ENCODE assay signal across 10 mouse cellular contexts in the genomic region with DNA sequence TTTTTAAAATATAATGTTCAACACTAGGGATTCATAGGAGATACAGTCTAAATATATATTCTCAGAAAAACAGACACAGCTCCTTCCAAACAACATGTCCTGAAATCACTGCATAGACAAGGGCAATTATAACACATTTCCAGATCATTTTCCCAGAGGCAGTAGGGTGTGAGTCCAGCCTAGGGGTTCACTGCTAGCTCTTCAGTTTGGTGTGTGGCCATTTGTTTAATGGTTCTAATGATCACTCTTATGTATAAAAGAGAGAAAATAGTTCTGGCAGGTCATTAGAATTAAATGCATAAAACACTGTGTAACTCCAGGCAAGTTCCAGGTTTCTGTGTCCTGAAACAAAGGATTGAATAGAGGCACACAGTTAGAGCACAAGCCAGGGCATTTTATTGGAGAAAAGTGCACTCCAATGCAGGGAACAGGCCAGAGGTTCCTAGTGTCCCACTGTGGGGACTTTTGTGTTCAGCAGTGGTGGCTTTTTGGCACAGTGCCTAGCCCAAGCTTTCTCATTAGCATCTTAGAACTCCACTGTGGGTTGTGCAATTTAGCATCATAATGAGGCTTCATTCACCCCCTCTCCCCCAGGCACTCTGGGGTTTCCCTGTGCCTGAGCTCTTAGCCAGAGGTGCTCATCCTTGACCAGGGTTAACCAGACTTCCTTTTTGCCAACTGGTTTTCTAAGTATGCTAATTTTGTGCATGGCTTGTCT. TPM values are rescaled to one million over a fixed set of nuclear protein-coding genes. Genes with fewer than 3 reads are reported as not detected.
DNase-seq lines count a peak whose midpoint lies in the region; ATAC-seq and TF ChIP-seq lines count a peak whose summit lies in the region.
"Had no signal": no experiment of that assay in that cellular context is flagged by ENCODE, and none has a peak within 500 bp of the region (broad histone marks: within the 10 kb centered on the region; RNA-seq: fewer than 3 reads in every experiment).

No protein-coding gene starts in this region.

- ATAC-seq in embryonic facial prominence, embryonic 11.5 days (replicated peaks; ENCODE audit: insufficient number of reproducible peaks, low FRiP score, low TSS enrichment, low read depth) = peak; percentile 68
- peak; percentile 84 for ATAC-seq in hindbrain, postnatal 0 days
- peak; percentile 97 for ATAC-seq in midbrain, embryonic 13.5 days
- ATAC-seq in inflammation-experienced regulatory T-cells, adult 6 months = no peak
- ATAC-seq: liver, postnatal 0 days had no signal

- no peak for TF ChIP-seq CTCF in hindbrain, postnatal 0 days (IDR thresholded peaks at IDR 0.05; ENCODE audit: low read depth)

- H3K36me3 ChIP-seq in embryonic facial prominence, embryonic 11.5 days (replicated peaks; ENCODE audit: control insufficient read depth, insufficient read depth, low read depth, low read length) = no peaks in the 10 kb centered on the region
- H3K36me3 ChIP-seq in embryonic facial prominence, embryonic 10.5 days (replicated peaks) = no peaks in the 10 kb centered on the region
- H3K36me3 ChIP-seq in hindbrain, postnatal 0 days (ENCODE audit: insufficient read depth, low read length) = no peaks in the 10 kb centered on the region
- no peaks in the 10 kb centered on the region for H3K36me3 ChIP-seq in midbrain, embryonic 13.5 days

- no peaks in the 10 kb centered on the region for H3K9me3 ChIP-seq in embryonic facial prominence, embryonic 11.5 days (replicated peaks; ENCODE audit: control insufficient read depth, low read length)
- H3K9me3 ChIP-seq in embryonic facial prominence, embryonic 10.5 days = no peaks in the 10 kb centered on the region
- no peaks in the 10 kb centered on the region for H3K9me3 ChIP-seq in hindbrain, postnatal 0 days (ENCODE audit: low read length)
- no peaks in the 10 kb centered on the region for H3K9me3 ChIP-seq in midbrain, embryonic 13.5 days

- H3K4me2 ChIP-seq in embryonic facial prominence, embryonic 11.5 days (ENCODE audit: low read depth, low read length) = no peak overlapping the region
- H3K4me2 ChIP-seq in hindbrain, postnatal 0 days (ENCODE audit: low read depth, low read length) = no peak overlapping the region
- no peak overlapping the region for H3K4me2 ChIP-seq in midbrain, embryonic 13.5 days (replicated peaks)

- no peaks in the 10 kb centered on the region for H3K27me3 ChIP-seq in embryonic facial prominence, embryonic 11.5 days (ENCODE audit: control insufficient read depth, insufficient read depth, low read length)
- H3K27me3 ChIP-seq in embryonic facial prominence, embryonic 10.5 days (replicated peaks; ENCODE audit: low read depth, poor library complexity, severe bottlenecking) = no peaks in the 10 kb centered on the region
- no peaks in the 10 kb centered on the region for H3K27me3 ChIP-seq in hindbrain, postnatal 0 days (ENCODE audit: insufficient read depth, low read length)
- H3K27me3 ChIP-seq in midbrain, embryonic 13.5 days = no peaks in the 10 kb centered on the region

- H3K9ac ChIP-seq in embryonic facial prominence, embryonic 11.5 days (replicated peaks; ENCODE audit: low read length) = no peak overlapping the region
- H3K9ac ChIP-seq in hindbrain, postnatal 0 days (replicated peaks; ENCODE audit: low read length) = no peak overlapping the region
- no peak overlapping the region for H3K9ac ChIP-seq in midbrain, embryonic 13.5 days (replicated peaks)
- H3K9ac ChIP-seq: liver, postnatal 0 days had no signal

- H3K4me3 ChIP-seq in embryonic facial prominence, embryonic 11.5 days (ENCODE audit: low read depth, low read length) = no peak overlapping the region
- no peak overlapping the region for H3K4me3 ChIP-seq in embryonic facial prominence, embryonic 10.5 days
- no peak overlapping the region for H3K4me3 ChIP-seq in hindbrain, postnatal 0 days (ENCODE audit: low read length)
- no peak overlapping the region for H3K4me3 ChIP-seq in midbrain, embryonic 13.5 days (replicated peaks)

- DNase-seq in embryonic facial prominence, embryonic 11.5 days (ENCODE audit: low spot score) = peak; percentile 27
- DNase-seq in embryonic facial prominence, embryonic 10.5 days (ENCODE audit: low spot score) = no peak
- peak; percentile 28 to 41 for DNase-seq in cerebellum, postnatal 10 days
- DNase-seq in hindbrain, postnatal 0 days (ENCODE audit: low spot score) = peak; percentile 74
- DNase-seq in adrenal gland, adult 2 months = no peak
- DNase-seq in spleen, adult 12 weeks (ENCODE audit: low spot score) = no peak
- DNase-seq: heart, postnatal 14 days; liver, postnatal 0 days had no signal

- H3K4me1 ChIP-seq in embryonic facial prominence, embryonic 11.5 days (ENCODE audit: control insufficient read depth, insufficient read depth, low read length) = no peaks in the 10 kb centered on the region
- H3K4me1 ChIP-seq in embryonic facial prominence, embryonic 10.5 days = no peaks in the 10 kb centered on the region
- no peaks in the 10 kb centered on the region for H3K4me1 ChIP-seq in hindbrain, postnatal 0 days (ENCODE audit: insufficient read depth, low read length)
- peaks cover 6% of the 10 kb centered on the region; the same call in 1 of the 2 replicates for H3K4me1 ChIP-seq in midbrain, embryonic 13.5 days (replicated peaks)

- no peak overlapping the region for H3K27ac ChIP-seq in embryonic facial prominence, embryonic 11.5 days (replicated peaks; ENCODE audit: low read depth, low read length)
- H3K27ac ChIP-seq in embryonic facial prominence, embryonic 10.5 days (replicated peaks) = no peak overlapping the region
- H3K27ac ChIP-seq in hindbrain, postnatal 0 days = no peak overlapping the region
- H3K27ac ChIP-seq in midbrain, embryonic 13.5 days = no peak overlapping the region

RNA-seq across cellular contexts. Expression of a gene that starts 10.8 kb away (rescaled TPM):
- not detected in 2 replicates for polyA plus RNA-seq in embryonic facial prominence, embryonic 11.5 days (2014; fragmentation: Nextera tagmentation; extraction: Ambion mirVana)
- polyA plus RNA-seq in embryonic facial prominence, embryonic 10.5 days (2016; fragmentation: Nextera tagmentation; extraction: Ambion mirVana) = not detected in 2 replicates
- total RNA-seq in hindbrain, postnatal 0 days (2014; rRNA removed) = not detected in 2 replicates
- not detected in 2 replicates for polyA plus RNA-seq in hindbrain, postnatal 0 days (2015; fragmentation: Nextera tagmentation; extraction: Ambion mirVana)
- not detected in 2 replicates for polyA plus RNA-seq in midbrain, embryonic 13.5 days (2015; fragmentation: Nextera tagmentation; extraction: Ambion mirVana)
- total RNA-seq in adrenal gland, adult 2 months (2021) = not detected
- not detected in 2 replicates for polyA plus RNA-seq in adrenal gland, adult 2 months (2012; rRNA removed)
- not detected for polyA plus RNA-seq in inflammation-experienced regulatory T-cells, adult 6 months (2017; shearing (Covaris generic))
- total RNA-seq: heart, postnatal 14 days had no signal
- polyA plus RNA-seq: liver, postnatal 0 days had no signal

RNA-seq across cellular contexts. Expression of a gene that starts 11.0 kb away (rescaled TPM):
- not detected in 2 replicates for polyA plus RNA-seq in embryonic facial prominence, embryonic 11.5 days (2014; fragmentation: Nextera tagmentation; extraction: Ambion mirVana)
- not detected in 2 replicates for polyA plus RNA-seq in embryonic facial prominence, embryonic 10.5 days (2016; fragmentation: Nextera tagmentation; extraction: Ambion mirVana)
- total RNA-seq in hindbrain, postnatal 0 days (2014; rRNA removed) = not detected in 2 replicates
- not detected in 2 replicates for polyA plus RNA-seq in hindbrain, postnatal 0 days (2015; fragmentation: Nextera tagmentation; extraction: Ambion mirVana)
- 0.17 TPM in 1 of 2 replicates, not detected in the other for polyA plus RNA-seq in midbrain, embryonic 13.5 days (2015; fragmentation: Nextera tagmentation; extraction: Ambion mirVana)
- not detected for total RNA-seq in adrenal gland, adult 2 months (2021)
- 0.16 and 0.20 TPM in 2 replicates for polyA plus RNA-seq in adrenal gland, adult 2 months (2012; rRNA removed)
- polyA plus RNA-seq in inflammation-experienced regulatory T-cells, adult 6 months (2017; shearing (Covaris generic)) = not detected
- total RNA-seq: heart, postnatal 14 days had no signal

RNA-seq across cellular contexts. Expression of a gene that starts 57.3 kb away (rescaled TPM):
- not detected in 2 replicates for polyA plus RNA-seq in embryonic facial prominence, embryonic 11.5 days (2014; fragmentation: Nextera tagmentation; extraction: Ambion mirVana)
- polyA plus RNA-seq in embryonic facial prominence, embryonic 10.5 days (2016; fragmentation: Nextera tagmentation; extraction: Ambion mirVana) = not detected in 2 replicates
- 0.83 TPM in 1 of 2 replicates, not detected in the other for total RNA-seq in hindbrain, postnatal 0 days (2014; rRNA removed)
- polyA plus RNA-seq in hindbrain, postnatal 0 days (2015; fragmentation: Nextera tagmentation; extraction: Ambion mirVana) = 0.11 TPM in 1 of 2 replicates, not detected in the other
- not detected in 2 replicates for polyA plus RNA-seq in midbrain, embryonic 13.5 days (2015; fragmentation: Nextera tagmentation; extraction: Ambion mirVana)
- total RNA-seq in adrenal gland, adult 2 months (2021) = not detected
- not detected in 2 replicates for polyA plus RNA-seq in adrenal gland, adult 2 months (2012; rRNA removed)
- not detected for polyA plus RNA-seq in inflammation-experienced regulatory T-cells, adult 6 months (2017; shearing (Covaris generic))
- total RNA-seq: heart, postnatal 14 days had no signal
- polyA plus RNA-seq: liver, postnatal 0 days had no signal

Comparison
In these comparisons a context has a peak if more than half of its experiments do, and no peak if none do; other contexts are left out.
1. DNase-seq: peak in embryonic facial prominence, embryonic 11.5 days (single experiment), cerebellum, postnatal 10 days (2 of 2) and hindbrain, postnatal 0 days (single experiment); none in embryonic facial prominence, embryonic 10.5 days (single experiment), adrenal gland, adult 2 months (single experiment) and spleen, adult 12 weeks (single experiment).